Mouse (Mus musculus) retina, embryonic 14.5 days (tissue): Measurements from ENCODE around the gene Omg.

ENCODE experiments used
- DNase-seq: peaks from one replicate; pipeline ENCODE4 v3.0.0-alpha.2; 2015; ENCODE audit warnings: low spot score

The Omg gene

DNA sequence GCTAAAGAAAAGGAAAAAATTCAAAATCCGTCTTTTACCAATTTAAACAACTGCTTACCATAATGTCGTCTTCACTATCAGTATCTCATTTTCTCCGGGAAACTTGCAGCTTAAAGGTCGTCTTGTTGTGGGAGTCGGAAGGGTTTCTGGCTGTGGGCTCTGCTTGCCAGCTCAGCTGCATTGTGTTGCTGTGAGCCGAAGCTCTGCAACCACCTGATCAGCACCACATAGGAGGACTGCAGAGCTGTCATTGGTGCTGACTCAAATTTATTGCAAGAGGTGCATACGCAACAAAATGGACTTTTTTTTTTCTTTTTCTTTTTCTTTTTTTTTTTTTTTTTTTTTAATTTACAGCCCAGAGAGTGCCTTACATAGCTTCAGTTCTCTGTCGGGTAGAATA is at the start of gene Omg:
Gene Omg (minus strand): TSS at position 240 of the 400 bp plus-strand sequence.
- peak; percentile 11 for DNase-seq

DNA sequence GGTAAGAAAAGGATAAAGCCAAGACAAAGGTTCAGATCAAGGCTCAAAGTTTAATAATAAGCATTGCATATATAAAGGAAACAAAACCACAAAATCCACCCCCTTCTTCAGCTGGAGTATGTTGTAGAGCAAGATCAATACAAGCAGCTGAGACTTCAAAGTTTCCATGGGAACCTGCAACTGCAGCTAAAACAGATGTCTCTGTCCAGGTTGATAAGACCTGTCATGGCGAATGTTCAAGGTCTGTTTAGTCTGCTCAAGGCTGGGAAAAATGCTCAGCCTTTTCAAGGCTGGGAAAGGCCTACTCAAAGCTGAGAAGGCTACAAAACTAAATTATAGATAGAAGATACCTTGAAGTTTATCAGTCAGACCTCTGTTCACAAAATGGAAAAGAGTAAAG is 48.7 kb upstream of the Omg start:
- DNase-seq = no peak

DNA sequence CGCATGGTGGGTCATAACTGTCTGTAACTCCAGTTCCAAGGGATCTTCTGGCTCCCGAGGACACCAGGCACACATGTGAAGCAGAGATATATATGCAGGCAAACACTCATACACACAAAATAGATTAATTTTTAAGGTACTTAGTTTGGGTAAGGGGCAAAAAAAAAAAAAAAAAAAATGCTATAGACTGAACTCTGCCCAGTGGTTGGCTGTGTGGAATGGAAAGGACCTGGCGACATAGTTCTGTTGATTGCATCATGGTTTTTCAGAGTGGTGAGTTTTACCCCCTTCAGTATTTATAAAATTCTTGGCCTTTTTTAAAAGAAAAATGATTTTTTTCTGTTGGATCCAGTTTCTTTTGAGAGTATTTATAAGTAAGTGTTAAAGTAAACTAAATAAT is 32.4 kb upstream of the Omg start:
- no peak for DNase-seq

DNA sequence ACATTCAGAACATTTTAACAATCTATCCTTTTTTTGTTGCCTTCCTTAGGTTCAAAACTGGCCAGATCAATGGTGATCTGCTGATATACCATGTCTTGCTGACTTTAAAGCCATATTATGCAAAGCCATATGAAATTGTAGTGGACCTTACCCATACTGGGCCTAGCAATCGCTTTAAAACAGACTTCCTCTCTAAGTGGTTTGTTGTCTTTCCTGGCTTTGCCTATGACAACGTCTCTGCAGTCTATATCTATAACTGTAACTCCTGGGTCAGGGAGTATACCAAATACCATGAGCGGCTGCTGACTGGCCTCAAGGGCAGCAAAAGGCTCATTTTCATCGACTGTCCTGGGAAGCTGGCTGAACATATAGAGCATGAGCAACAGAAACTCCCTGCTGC is 31.7 kb upstream of the Omg start:
- DNase-seq = no peak

DNA sequence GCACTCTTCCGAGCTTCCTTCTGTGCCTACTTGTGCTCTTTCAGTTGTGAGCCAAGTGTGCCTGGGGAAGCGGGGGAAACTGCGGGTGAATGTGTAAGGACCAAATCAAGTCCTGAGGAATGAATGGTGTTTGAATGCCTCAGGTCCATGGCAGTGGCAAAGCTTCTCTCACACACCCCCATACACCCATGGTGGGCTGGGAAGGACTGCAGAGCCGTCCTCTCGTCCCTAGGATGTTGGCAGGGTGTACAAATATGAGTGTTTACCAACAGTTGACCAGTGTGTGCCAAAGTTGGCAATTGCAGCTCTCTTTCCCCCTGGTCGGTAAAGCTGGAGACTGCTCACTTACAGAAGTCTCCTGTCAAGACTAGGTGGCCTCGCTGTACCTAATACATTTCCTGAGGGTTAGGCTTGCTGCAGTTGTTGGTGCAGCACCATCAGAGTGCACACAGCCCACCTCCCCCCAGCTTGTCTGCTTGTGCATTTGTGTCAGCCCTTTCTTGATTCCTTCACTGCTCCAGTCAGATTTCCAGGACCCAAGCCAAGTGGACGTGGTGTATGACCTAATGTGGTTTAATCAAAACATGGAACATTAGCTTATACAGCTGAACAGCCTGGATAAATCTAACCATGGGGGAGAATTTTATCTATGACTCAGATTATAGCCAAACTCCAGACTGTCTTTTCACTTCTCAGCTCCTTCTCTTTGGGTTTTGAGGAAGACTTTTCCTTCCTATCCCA is 30.2 kb upstream of the Omg start:
- no peak for DNase-seq

DNA sequence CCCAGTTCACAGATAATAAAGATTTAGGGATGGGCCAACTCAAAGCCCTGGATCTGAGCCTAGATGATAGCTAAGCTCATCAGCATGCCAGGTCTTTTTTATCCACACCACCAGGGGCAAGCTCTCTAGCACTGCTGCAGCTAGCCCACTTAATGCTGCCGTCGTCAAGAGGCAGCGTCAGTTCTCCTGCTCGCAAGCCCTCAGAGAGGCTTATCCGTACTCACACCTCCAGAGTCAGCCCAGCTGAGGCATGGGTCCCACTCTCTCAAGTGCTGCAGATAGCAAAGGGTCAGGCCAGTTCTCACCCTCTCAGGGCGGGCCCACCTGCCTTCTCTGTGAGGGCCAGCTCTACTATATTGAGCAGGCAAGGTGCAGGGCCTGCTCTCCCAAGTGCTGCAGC is 29.4 kb upstream of the Omg start:
- DNase-seq = no peak

DNA sequence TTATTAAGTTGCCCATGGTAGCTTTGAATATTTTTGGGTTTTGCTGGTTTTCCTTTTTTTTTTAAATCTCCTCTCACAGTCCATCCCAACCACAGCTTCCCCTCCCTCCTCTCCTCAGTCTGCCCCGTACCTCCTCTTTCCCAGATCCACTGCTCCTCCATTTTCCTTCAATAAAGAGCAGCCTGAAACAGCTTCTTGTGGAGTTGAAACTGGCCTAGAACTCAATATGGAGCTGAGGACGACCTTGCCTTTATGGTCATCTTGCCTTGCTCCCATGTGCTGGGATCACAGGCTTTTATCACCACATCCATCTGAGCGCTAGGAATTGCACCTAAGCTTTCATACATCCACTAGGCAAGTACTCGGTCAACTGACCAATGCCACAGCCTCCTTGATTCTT is 27.6 kb upstream of the Omg start:
- DNase-seq = no peak

DNA sequence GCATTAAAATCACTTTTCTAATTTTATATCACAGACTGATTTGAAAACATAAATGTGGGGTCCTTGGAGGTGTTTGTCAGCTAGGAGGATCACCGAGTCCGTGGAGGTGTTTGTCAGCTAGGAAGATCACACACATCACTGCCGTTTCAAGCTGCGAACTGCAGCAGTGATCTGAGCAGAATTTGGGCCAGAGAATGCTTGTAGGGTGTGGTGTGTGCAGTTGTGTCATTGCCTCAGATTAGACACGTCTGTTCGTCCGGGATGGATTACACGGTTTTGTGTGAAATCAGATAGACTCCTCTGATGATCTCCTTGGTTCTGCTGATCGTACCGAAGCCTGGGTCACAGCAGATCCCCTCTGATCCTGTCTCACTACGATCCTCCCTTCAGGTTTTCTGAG is 26.9 kb upstream of the Omg start:
- DNase-seq = no peak

DNA sequence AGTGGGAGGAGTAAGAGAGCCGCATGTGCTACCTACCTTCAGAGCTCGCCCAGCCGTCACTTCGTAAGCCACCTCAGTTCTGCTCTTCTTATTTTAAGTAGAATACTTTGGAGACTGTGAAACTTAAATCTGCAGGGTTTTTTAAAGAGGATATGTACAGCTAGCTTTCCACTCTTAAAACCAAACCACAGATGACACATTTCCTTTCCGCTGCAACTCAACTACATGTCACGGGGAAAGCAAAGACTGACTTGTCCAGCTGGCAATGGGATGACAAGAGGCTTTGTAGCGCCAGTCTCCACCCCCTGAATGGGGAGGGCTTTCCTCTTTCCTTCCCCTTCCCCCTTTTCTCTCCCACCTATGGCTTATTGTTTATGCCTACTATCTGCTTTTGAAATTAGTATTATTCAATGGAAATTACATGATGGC is 26.5 kb upstream of the Omg start, which contains the start of the genes Evi2 and Evi2a:
Gene Evi2 (minus strand): TSS at position 257 of the 429 bp plus-strand sequence.
Gene Evi2a (minus strand): TSS at position 277 of the 429 bp plus-strand sequence.
- no peak for DNase-seq

DNA sequence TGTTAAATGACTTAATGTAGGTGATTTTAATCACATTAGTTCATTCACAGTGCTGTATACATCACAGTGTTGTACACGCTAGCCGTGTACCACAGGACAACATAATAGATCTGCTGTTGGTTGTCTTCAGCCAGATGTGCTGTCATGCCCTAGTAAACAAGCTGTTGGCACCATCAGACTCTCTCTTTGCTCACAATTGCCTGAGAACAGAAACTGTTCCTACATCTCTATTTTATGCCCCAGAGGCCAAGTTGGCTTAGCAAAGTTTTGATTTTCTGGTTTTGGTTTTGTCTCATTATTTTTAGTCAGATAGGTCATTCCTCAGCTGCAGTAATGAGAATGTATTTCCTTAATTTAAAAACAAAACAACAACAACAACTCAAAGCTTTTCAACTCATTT is 25.9 kb upstream of the Omg start:
- DNase-seq = no peak

DNA sequence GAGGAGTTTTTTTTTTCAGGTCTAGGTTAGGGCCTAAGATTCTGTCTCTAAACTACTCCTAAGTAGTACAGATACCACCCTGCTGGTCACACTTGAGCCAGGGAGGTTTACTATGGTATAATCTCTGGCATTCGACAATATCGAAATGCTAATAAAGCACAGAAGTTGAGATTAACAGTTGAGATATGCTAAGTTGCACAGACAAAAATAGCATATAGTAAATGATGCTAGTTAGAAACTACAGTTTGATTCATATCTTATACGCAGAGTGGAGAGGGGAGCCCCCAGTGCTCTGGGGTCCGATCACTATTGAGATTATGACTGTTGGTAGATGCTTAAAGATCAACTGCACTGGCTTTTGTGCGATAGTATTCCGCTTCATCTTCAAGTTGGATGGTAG is 25.3 kb upstream of the Omg start:
- DNase-seq = no peak

DNA sequence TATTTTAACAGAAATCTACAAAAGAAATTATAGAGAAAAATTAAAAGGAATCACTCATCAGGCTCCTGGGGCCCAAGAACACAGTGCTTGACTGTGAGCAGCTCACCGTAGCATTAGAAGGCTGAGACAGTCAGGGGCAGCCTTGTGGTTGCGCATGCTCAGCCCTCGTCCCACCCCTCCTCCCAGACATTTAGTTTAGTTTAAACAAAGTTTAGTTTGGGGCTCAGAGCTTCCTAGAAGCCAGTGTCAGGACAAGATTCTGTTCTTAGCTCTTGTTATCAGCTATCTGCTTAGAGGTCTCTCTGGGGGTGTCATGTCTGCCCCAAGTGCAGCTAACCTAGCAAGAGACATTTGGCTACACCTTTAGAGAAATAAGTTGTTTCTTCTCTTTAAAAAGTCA is 24.7 kb upstream of the Omg start:
- no peak for DNase-seq

DNA sequence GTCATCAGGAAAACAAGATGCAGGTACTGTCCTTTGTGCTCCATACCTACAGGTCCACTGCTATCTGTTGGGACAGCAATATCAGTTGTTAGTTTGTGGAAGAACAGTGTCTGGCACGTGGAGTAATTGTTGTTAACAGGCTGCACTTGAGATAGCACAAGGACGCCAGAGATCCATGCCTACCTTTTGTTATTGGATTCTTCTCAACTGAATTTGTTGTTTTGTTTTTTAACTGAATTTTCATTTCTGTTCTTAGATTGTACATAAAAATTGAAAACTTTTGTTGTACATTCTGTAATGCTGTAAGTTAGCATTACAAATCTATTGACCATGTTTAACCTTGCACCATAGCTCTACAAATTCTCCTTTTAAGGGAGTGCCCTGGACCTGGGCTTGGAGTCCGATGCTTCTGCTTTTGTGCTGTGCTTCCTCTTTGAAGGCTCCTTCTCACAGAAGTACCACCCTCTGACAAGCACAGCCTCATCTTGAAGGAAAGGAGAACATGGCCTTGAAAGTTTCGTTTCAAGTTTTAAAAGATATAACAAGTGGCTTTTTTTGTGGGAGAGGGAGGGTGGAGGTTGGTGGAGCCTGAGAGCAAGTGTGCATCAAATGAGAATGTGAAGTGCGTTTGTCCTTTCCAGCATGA is 24.0 kb upstream of the Omg start:
- no peak for DNase-seq

DNA sequence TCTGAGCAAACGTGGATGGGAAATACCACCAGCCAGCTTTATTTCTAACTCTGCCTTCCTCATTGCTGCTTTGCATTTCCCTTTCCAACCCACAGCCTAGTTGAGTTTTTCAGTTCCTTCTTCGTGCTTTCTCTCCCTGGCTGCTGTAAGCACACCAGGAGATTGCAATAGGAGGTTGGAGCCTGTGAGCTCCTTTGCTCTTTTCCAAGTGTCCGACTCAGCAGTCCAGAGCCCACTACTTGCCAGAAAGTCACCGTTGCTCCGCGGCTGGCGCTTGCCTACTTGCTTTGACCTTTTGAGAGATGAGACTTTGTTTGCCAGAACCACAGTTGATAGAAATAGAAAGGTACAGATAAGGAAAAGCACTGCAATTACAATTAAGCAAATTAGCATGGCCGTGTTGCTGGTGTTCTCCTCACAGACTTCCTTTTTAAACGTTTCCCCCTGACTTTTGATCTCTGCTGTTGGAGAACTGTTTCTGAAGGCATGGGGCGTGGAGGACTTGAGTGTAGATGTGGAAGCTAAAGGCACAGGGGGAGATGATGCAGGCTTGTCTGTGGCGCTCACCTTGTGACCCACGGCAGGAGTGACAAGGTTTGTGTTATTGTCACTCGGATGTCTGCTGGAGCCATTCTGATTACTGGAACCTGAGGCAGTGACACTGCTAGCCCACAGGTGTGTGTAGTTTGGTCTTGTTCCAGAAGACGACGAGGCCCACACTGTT is 23.3 kb upstream of the Omg start:
- no peak for DNase-seq

DNA sequence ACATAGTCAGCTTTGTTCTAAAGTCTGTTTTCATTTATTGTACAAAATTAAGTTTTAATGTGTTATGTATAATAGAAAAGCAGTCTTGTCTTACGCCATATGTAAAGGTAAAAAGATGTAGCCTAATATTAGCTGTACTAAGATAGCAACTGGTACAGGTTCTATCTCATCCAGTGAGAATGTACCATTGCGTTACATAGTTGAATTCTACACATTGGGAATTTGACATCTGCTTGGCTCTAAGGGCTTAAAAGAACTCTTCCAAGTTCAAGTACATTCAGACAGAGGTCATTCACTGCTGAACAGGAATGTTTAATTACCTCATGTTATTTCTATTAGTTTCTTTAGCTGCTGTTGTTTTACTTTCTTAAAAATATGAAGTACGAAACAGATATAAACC is 22.7 kb upstream of the Omg start:
- no peak for DNase-seq

DNA sequence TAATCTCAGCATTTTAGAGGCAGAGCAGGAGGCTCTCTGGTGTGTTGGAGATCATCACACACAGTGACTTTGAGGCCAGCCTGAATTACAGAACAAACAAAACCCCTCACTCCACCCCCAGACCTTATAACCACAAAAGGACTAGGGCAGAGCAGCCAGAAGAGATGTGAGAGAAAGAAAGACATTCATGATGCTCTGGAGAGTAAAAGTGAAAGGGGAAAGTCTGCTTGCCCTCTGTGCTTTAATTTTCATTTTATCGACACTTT is 20.4 kb upstream of the Omg start:
- DNase-seq = no peak

DNA sequence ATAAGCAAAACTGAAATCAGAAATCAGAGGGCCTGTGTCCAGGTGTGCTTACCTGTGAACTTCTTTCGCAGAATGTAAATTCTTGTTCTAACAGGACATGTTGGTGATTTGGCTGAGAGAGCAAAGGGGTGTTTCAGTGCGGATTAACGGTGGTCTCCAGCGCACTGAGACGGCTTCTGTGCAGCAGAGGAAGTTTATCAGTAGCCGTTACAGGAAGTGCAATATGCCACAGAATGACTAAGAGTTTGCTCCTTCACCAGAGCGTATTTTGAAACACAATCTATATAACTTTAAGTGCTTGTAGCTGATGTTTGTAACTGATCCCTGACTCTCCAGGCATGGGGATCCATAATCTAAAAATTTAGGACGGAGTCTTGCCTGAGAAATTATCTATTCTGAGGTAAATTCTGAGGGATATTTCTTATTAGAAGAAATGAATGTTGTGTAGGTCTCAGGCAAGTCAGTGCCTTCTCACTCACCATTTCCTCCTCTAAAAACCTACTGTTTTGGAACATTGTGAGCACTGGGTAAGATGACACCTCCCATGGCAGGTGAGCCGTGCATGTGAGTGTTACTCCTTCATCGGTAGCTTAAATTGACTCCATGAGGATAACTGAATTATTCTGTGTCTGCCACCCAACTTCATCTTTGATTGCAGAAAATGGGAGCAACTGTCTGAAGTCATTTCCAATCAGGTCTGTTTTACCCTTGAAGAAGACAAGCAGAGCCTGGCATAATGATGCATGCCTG is 19.9 kb upstream of the Omg start, which contains the start of gene Evi2b:
Gene Evi2b (minus strand): TSS at position 203 of the 750 bp plus-strand sequence.
- no peak for DNase-seq

DNA sequence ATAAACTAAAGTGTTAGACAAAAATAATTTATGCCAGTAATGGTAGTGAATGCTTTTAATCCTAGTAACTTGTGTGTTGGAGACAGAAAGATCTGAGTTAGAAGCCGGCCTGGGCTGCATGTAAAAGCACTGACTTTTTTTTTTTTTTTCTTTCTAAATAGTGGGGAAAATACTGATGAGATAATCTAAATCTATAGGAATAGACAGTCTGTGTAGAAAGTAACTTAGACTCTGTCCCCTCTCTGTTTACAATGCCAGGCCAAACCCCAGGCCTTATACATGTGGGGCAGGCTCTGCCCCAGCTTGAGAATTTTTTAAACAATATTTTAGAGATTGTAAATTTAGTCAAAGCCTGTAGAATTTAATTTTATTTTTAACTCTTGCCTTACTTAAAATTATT is 19.1 kb upstream of the Omg start:
- no peak for DNase-seq

DNA sequence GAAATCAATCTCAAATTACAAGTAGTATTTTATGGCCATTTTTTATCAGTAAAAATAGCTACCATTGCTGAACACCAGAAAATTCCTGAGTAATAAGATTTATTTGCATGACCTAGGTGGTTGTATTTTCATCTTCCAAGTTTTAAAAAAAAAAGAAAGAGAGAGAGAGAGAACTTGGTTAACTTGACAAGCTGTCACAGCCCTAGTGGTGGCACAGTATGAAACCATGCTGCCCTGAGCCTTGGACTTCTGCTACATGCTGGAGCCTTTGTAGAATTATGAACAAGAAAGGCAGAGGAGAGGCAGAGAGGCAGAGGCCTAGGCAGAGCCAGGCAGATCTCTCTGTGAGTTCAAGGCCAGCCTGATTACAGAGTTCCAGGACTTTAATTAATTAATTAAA is 18.0 kb upstream of the Omg start:
- no peak for DNase-seq

DNA sequence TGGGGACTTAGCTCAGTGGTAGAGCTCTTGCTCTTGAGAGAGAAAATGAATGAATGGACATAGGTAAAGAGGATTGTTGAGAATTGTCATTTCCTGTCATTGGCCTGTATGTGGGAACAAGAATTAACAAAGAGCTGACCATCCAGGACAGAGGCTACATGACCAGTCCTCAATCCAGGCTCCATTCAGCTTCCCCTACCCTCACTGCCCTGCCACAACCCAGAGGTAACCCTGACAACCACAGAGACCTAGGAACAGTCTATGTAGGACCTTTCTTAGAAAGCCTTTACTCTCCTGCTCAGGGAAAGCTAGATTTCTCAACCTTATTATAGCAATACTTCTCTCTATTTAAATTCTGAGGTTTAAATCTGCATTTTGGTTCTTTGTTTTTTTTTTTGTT is 16.9 kb upstream of the Omg start:
- DNase-seq = no peak

DNA sequence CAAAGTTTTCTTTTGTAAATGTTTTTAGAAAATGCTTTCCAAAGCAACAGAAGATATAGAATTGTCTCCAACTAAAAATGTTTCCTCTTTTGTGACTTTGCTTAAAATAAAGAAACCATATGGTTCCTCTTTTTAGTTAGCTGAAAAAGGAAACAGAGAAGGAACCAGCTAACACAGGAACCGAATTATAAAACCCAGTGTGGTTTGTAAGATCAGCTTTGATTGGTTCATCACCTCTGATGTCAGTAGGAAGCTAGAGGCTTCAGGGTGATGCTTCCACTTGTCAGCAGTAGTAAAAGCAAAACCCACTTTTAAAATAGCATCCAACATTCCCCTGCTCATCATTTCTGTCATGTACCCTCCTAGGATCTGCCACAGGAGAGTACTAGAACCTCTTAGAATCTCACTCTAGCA is 16.0 kb upstream of the Omg start:
- DNase-seq = no peak

DNA sequence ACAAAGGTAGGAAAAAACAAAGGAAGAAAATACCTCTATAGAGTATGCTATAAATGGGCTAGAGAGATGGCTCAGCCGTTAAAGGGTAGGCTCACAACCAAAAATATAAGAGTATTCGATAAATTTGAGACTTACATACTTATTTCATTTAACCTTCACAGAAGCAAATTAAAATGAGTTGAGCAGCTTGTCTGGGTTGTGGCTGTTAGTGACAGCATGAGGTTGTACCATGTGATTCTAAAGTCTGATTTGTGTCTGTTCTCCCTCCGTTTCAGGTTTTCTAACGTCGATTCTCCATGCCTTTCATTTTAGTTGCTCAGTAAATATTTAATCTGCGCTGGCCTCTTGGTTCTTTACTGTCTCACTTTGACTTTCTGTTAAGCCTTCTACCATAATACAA is 15.4 kb upstream of the Omg start:
- DNase-seq = no peak

DNA sequence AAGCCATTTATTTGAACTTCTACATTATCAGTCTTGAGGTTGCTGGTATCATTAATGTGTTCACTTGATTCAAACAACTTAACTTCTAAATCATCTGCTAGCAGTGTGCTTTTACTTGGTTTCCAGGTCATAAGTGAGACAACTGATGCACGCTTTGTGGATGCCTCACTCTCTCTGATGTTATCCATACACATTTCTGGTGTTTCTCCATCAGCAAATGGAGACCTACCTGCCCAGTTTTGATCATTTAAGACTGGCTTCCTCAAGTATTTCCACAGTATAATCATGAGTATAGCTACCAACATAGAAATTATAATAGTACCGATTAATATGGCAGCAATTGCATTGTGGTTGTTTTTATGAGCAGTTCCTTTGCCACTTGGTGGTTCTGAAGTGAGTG is 11.9 kb upstream of the Omg start:
- DNase-seq = no peak
